Mouse (Mus musculus) testis, adult 2 months (tissue): ENCODE results near the gene Ndufa4l2.

ENCODE experiments used
- CTCF ChIP-seq: fragments of 200-500 bp; IDR thresholded peaks from 2 replicates; pipeline ENCODE4 v1.5.1; 2012; ENCODE audit warnings: low read depth, mild to moderate bottlenecking, inconsistent platforms, low read length, moderate library complexity; ENCODE audit not compliant: control insufficient read depth, insufficient read depth, insufficient replicate concordance
- POLR2A ChIP-seq: fragments of 200-500 bp; IDR thresholded peaks from 2 replicates; pipeline ENCODE4 v1.6.1; 2012; ENCODE audit warnings: low read depth, mild to moderate bottlenecking, inconsistent platforms, low read length, moderate library complexity; ENCODE audit not compliant: control insufficient read depth

- TF ChIP-seq POLR2A (no peak), CTCF (no peak)
These were observed 46.4 kb downstream of the Ndufa4l2 start for GRCm38 (mm10) chr10:127561145-127561544.
